9 mouse cellular contexts compared by ENCODE assay signal in genomic region chr8:120382436-120383203, GRCm38 (mm10).
A peak's percentile ranks its signal among the peaks of the same experiment; 100 is the strongest.
DNase-seq lines count a peak whose midpoint lies in the region; ATAC-seq and TF ChIP-seq lines count a peak whose summit lies in the region.
"Had no signal": no experiment of that assay in that cellular context is flagged by ENCODE, and none has a peak within 500 bp of the region (broad histone marks: within the 10 kb centered on the region; RNA-seq: fewer than 3 reads in every experiment).

No protein-coding gene starts in this region.

- peak overlapping the region; percentile 87 for H3K27ac ChIP-seq in forebrain, embryonic 16.5 days (ENCODE audit: low read length)
- H3K27ac ChIP-seq in lung, embryonic 16.5 days (ENCODE audit: low read length): peak overlapping the region; percentile 89
- H3K27ac ChIP-seq: liver, embryonic 14.5 days had no signal

- WGBS in forebrain, embryonic 16.5 days: 22% methylated on average over 19 of the region's 19 CpGs
- 41% methylated on average over 19 of the region's 19 CpGs for WGBS in lung, embryonic 16.5 days

- no peak for TF ChIP-seq POLR2A in brain, embryonic 14.5 days (IDR thresholded peaks at IDR 0.05; ENCODE audit: borderline replicate concordance, extremely low read depth, insufficient read depth, insufficient read length, poor library complexity, severe bottlenecking)

- H3K9me3 ChIP-seq in forebrain, embryonic 16.5 days (ENCODE audit: control insufficient read depth, low read length): no peaks in the 10 kb centered on the region
- H3K9me3 ChIP-seq in lung, embryonic 16.5 days (ENCODE audit: control insufficient read depth, low read length): no peaks in the 10 kb centered on the region

- H3K27me3 ChIP-seq in forebrain, embryonic 16.5 days (replicated peaks; ENCODE audit: control insufficient read depth, insufficient read depth, low read length): no peaks in the 10 kb centered on the region
- no peaks in the 10 kb centered on the region for H3K27me3 ChIP-seq in lung, embryonic 16.5 days (ENCODE audit: control insufficient read depth, insufficient read depth, low read depth, low read length)

- no peak overlapping the region for H3K4me2 ChIP-seq in forebrain, embryonic 16.5 days (ENCODE audit: low read length)
- H3K4me2 ChIP-seq in lung, embryonic 16.5 days (ENCODE audit: low read depth, low read length): peak overlapping the region; percentile 32

- H3K4me1 ChIP-seq in forebrain, embryonic 16.5 days (replicated peaks; ENCODE audit: control insufficient read depth, insufficient read depth, low read length): peaks cover 49% of the 10 kb centered on the region
- H3K4me1 ChIP-seq in lung, embryonic 16.5 days (replicated peaks; ENCODE audit: control insufficient read depth, insufficient read depth, low read length): peaks cover 40% of the 10 kb centered on the region

- peak; percentile 97 for DNase-seq in 3134 (ENCODE audit: extremely low read depth, insufficient read length, low spot score)
- DNase-seq in brain, embryonic 14.5 days (ENCODE audit: low read depth): peak; percentile 97
- DNase-seq in heart, postnatal 10 days: peak; percentile 94 to 95
- DNase-seq in kidney, postnatal 4 days: peak; percentile 68 to 72
- peak; percentile 95 for DNase-seq in right cerebral cortex, adult 18-20 months

- H3K9ac ChIP-seq in forebrain, embryonic 16.5 days (replicated peaks; ENCODE audit: low read depth, low read length): peak overlapping the region; percentile 2
- H3K9ac ChIP-seq in lung, embryonic 16.5 days (ENCODE audit: low read length): peak overlapping the region; percentile 47; the same call in 1 of the 2 replicates
- H3K9ac ChIP-seq: liver, embryonic 14.5 days had no signal

- TF ChIP-seq CTCF in brain, embryonic 14.5 days (IDR thresholded peaks at IDR 0.05; ENCODE audit: borderline replicate concordance, extremely low read depth, insufficient read depth, insufficient read length): no peak

- no peak overlapping the region for H3K4me3 ChIP-seq in forebrain, embryonic 16.5 days (replicated peaks; ENCODE audit: low read length)
- no peak overlapping the region for H3K4me3 ChIP-seq in lung, embryonic 16.5 days (ENCODE audit: low read length)

- intact Hi-C loops in heart, postnatal 10 days (cut with DNase I): no loop called here

- H3K36me3 ChIP-seq in forebrain, embryonic 16.5 days (ENCODE audit: control insufficient read depth, insufficient read depth): no peaks in the 10 kb centered on the region
- no peaks in the 10 kb centered on the region for H3K36me3 ChIP-seq in lung, embryonic 16.5 days (ENCODE audit: control insufficient read depth, insufficient read depth, low read length)

- ATAC-seq in forebrain, embryonic 16.5 days: peak; percentile 91
- ATAC-seq in lung, embryonic 16.5 days (ENCODE audit: low read depth): peak; percentile 89
- no peak for ATAC-seq in monocyte, adult 5-6 weeks (replicated peaks; ENCODE audit: insufficient number of reproducible peaks, low FRiP score, low TSS enrichment, poor library complexity, severe bottlenecking)
